Mouse (Mus musculus): ENCODE measurements at regions not wholly inside any gene's neighbourhood (a gene's known extent, or its start where the extent isn't known, plus 50 kb on each side); places are given as distances from the start of the nearest gene placed in this dataset.

DNA sequence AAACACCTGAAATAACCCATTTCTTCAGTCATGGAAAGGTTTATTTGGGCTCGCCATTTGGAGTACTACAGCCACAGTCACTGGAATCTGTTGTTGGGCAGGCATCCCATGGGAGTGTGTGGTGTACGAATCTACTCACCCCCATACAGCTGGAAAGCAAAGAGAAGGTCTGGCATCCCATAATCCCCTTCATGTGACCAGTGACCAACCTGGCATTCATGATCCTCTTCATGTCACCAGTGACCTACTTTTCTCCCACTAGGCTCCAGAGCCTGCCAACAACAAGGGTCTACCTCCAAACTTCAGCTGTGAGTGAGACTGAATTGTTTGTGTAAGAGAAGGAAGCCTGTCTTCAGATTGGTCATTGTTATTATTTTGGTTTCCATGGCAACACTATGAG, 409.0 kb downstream of the Prdm2 start:
- no peak overlapping the region for H3K4me3 ChIP-seq (replicated peaks; ENCODE audit: low read length)
- ATAC-seq (ENCODE audit: low FRiP score, low read depth) (no peak), DNase-seq (ENCODE audit: low spot score) (no peak)
- no peaks in the 10 kb centered on the region for H3K27me3 ChIP-seq (ENCODE audit: control insufficient read depth, insufficient read depth, low read length)
- no peak for TF ChIP-seq POLR2A (IDR thresholded peaks at IDR 0.05; ENCODE audit: borderline replicate concordance, extremely low read depth, insufficient read depth, insufficient read length)
- H3K36me3 ChIP-seq (ENCODE audit: control insufficient read depth, insufficient read depth, low read length) = no peaks in the 10 kb centered on the region
- 80% methylated on average over 2 of the region's 2 CpGs for WGBS
- no peak overlapping the region for H3K4me2 ChIP-seq (replicated peaks; ENCODE audit: low read depth, low read length, severe bottlenecking)
- H3K9me3 ChIP-seq (ENCODE audit: control insufficient read depth, low read length) = no peaks in the 10 kb centered on the region
- no peak overlapping the region for H3K9ac ChIP-seq (ENCODE audit: low read depth, low read length, severe bottlenecking)
- H3K4me1 ChIP-seq (ENCODE audit: control insufficient read depth, insufficient read depth, low read length) = no peaks in the 10 kb centered on the region
- H3K27ac ChIP-seq (replicated peaks; ENCODE audit: low read depth, low read length) = no peak overlapping the region

- Histone ChIP-seq H3K27ac (replicated peaks; ENCODE audit: low read depth, low read length) (no peak overlapping the region), H3K27me3 (ENCODE audit: control insufficient read depth, insufficient read depth, low read length) (no peaks in the 10 kb centered on the region), H3K9ac (ENCODE audit: low read depth, low read length, severe bottlenecking) (peak overlapping the region; percentile 7; the same call in 1 of the 2 replicates), H3K36me3 (ENCODE audit: control insufficient read depth, insufficient read depth, low read length) (no peaks in the 10 kb centered on the region), H3K4me2 (replicated peaks; ENCODE audit: low read depth, low read length, severe bottlenecking) (no peak overlapping the region), H3K9me3 (ENCODE audit: control insufficient read depth, low read length) (no peaks in the 10 kb centered on the region), H3K4me1 (ENCODE audit: control insufficient read depth, insufficient read depth, low read length) (no peaks in the 10 kb centered on the region), H3K4me3 (replicated peaks; ENCODE audit: low read length) (no peak overlapping the region)
- ATAC-seq (ENCODE audit: low FRiP score, low read depth) (no peak), DNase-seq (ENCODE audit: low spot score) (no peak)
- WGBS = 19% methylated on average over 5 of the region's 5 CpGs
- no peak for TF ChIP-seq POLR2A (IDR thresholded peaks at IDR 0.05; ENCODE audit: borderline replicate concordance, extremely low read depth, insufficient read depth, insufficient read length)
Observed at GRCm38 (mm10) chr4:142799291-142799690, 413.5 kb downstream of the Prdm2 start.

GRCm38 (mm10) chr4:142798834-142799233, 414.0 kb downstream of the Prdm2 start:
- no peaks in the 10 kb centered on the region for H3K36me3 ChIP-seq (ENCODE audit: control insufficient read depth, insufficient read depth, low read length)
- H3K9ac ChIP-seq (ENCODE audit: low read depth, low read length, severe bottlenecking) = 0 out of 2 replicates have a peak overlapping the region, but pooled peaks have one; percentile 7
- no peak overlapping the region for H3K4me2 ChIP-seq (replicated peaks; ENCODE audit: low read depth, low read length, severe bottlenecking)
- H3K27me3 ChIP-seq (ENCODE audit: control insufficient read depth, insufficient read depth, low read length) = no peaks in the 10 kb centered on the region
- 65% methylated on average over 6 of the region's 6 CpGs for WGBS
- TF ChIP-seq POLR2A (IDR thresholded peaks at IDR 0.05; ENCODE audit: borderline replicate concordance, extremely low read depth, insufficient read depth, insufficient read length) = no peak
- no peaks in the 10 kb centered on the region for H3K9me3 ChIP-seq (ENCODE audit: control insufficient read depth, low read length)
- ATAC-seq (ENCODE audit: low FRiP score, low read depth) = no peak
- no peak for DNase-seq (ENCODE audit: low spot score)
- no peak overlapping the region for H3K4me3 ChIP-seq (replicated peaks; ENCODE audit: low read length)
- no peak overlapping the region for H3K27ac ChIP-seq (replicated peaks; ENCODE audit: low read depth, low read length)
- H3K4me1 ChIP-seq (ENCODE audit: control insufficient read depth, insufficient read depth, low read length) = no peaks in the 10 kb centered on the region

- no peak overlapping the region for H3K9ac ChIP-seq (ENCODE audit: low read depth, low read length, severe bottlenecking)
- no peaks in the 10 kb centered on the region for H3K27me3 ChIP-seq (ENCODE audit: control insufficient read depth, insufficient read depth, low read length)
- DNase-seq (ENCODE audit: low spot score) (no peak), ATAC-seq (ENCODE audit: low FRiP score, low read depth) (no peak)
- H3K36me3 ChIP-seq (ENCODE audit: control insufficient read depth, insufficient read depth, low read length) = no peaks in the 10 kb centered on the region
- H3K4me1 ChIP-seq (ENCODE audit: control insufficient read depth, insufficient read depth, low read length) = no peaks in the 10 kb centered on the region
- H3K9me3 ChIP-seq (ENCODE audit: control insufficient read depth, low read length) = no peaks in the 10 kb centered on the region
- H3K4me3 ChIP-seq (replicated peaks; ENCODE audit: low read length) = no peak overlapping the region
- no peak overlapping the region for H3K27ac ChIP-seq (replicated peaks; ENCODE audit: low read depth, low read length)
- TF ChIP-seq POLR2A (IDR thresholded peaks at IDR 0.05; ENCODE audit: borderline replicate concordance, extremely low read depth, insufficient read depth, insufficient read length) = no peak
- no peak overlapping the region for H3K4me2 ChIP-seq (replicated peaks; ENCODE audit: low read depth, low read length, severe bottlenecking)
- WGBS = 33% methylated on average over 2 of the region's 2 CpGs
Observed at GRCm38 (mm10) chr4:142792606-142792970, 420.2 kb downstream of the Prdm2 start.

DNA sequence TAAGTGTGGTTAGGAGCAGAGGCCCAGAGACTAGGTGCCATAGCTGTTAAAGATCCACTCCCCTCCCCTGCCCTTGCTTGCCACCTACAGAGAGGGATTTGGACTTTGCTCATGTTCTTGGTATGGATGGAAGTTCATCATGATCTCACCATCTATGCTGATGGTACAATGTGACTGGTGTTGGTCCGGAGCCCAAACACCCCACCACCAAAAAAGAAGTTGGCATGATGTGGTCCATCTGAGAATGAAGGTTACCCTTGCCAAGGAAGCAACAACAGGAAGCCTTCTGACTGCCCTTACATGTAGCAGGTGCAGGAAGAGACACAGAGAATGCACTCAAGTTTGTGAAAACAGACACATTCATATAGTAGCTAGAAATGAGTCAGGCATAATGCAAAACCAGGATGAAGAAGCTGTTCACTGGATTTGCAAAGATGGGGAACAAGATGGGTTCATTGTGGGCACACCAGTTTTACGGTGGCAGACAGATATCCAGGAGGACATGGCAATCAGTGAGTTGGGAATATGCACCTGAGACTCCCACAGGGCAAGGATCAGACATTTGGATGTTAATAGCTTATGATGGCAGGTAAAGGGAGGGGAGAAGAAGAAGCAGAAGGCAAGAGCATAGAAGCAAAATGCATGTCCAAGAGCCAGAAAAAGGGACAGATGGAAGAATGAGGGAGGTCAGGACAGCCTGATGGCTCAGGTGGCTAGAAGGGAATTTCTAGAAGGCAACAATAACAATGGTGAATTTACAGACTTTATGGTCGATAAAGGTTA, 420.8 kb downstream of the Prdm2 start:
- TF ChIP-seq POLR2A (IDR thresholded peaks at IDR 0.05; ENCODE audit: borderline replicate concordance, extremely low read depth, insufficient read depth, insufficient read length) = no peak
- no peaks in the 10 kb centered on the region for H3K27me3 ChIP-seq (ENCODE audit: control insufficient read depth, insufficient read depth, low read length)
- DNase-seq (ENCODE audit: low spot score) (no peak), ATAC-seq (ENCODE audit: low FRiP score, low read depth) (no peak)
- WGBS = 82% methylated on average over 3 of the region's 3 CpGs
- no peak overlapping the region for H3K9ac ChIP-seq (ENCODE audit: low read depth, low read length, severe bottlenecking)
- H3K36me3 ChIP-seq (ENCODE audit: control insufficient read depth, insufficient read depth, low read length) = no peaks in the 10 kb centered on the region
- no peaks in the 10 kb centered on the region for H3K9me3 ChIP-seq (ENCODE audit: control insufficient read depth, low read length)
- no peak overlapping the region for H3K4me2 ChIP-seq (replicated peaks; ENCODE audit: low read depth, low read length, severe bottlenecking)
- H3K4me1 ChIP-seq (ENCODE audit: control insufficient read depth, insufficient read depth, low read length) = no peaks in the 10 kb centered on the region
- H3K4me3 ChIP-seq (replicated peaks; ENCODE audit: low read length) = no peak overlapping the region
- no peak overlapping the region for H3K27ac ChIP-seq (replicated peaks; ENCODE audit: low read depth, low read length)
